Mouse (Mus musculus): Measurements from ENCODE around the gene Diaph3. TPM values are rescaled to one million over a fixed set of nuclear protein-coding genes. Genes with fewer than 3 reads are reported as not detected.

The Diaph3 gene
- polyA plus RNA-seq, 1 experiment from 2014 or later, result 8.5 TPM

DNA sequence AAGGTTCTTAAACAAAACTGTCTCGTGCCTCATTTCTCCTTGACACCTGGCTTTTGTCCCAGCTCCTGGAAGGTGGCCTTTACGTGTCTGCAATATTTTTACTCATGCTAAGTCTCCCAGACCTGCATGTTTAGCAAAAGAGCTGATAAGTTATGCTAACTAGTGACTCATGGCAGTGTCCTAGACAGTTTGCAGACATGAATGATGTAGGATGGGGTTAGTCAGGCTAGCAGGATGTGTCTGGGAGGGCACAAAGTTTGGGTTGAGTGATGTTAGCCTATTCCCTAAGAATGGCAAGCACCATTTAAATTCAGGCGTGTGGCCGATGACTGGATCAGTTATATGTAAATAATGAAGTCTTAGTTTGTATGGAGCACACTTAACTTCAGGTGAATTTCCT lies 478.2 kb downstream of the Diaph3 start:
- Histone ChIP-seq H3K27ac (no peak overlapping the region), H3K4me2 (replicated peaks) (no peak overlapping the region), H3K9ac (no peak overlapping the region), H3K9me3 (replicated peaks) (no peaks in the 10 kb centered on the region), H3K4me1 (no peaks in the 10 kb centered on the region), H3K27me3 (no peaks in the 10 kb centered on the region), H3K36me3 (no peaks in the 10 kb centered on the region), H3K4me3 (no peak overlapping the region)
- ATAC-seq (ENCODE audit: low FRiP score), result no peak
- 92% methylated on average over 4 of the region's 4 CpGs for WGBS

DNA sequence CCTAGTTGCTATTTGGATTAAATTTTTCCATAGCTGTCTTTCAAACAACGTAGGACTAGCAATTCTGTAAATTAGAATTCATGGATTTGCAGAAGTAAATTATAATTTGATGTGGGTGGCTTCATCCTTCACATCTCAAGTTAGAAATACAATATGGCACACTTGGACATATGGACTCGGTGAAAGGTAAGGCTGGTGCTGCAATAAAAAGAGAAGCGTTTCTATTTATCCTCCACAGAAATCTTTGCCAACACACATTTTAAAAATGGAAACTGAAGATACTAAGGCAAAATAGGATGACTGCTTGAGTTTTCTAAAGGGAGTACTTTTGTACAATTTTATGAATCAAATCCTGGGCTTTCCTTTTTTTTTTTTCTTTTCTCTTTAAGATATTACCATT lies 480.5 kb downstream of the Diaph3 start:
- no peak overlapping the region for H3K27ac ChIP-seq
- WGBS, result 91% methylated on average over 3 of the region's 3 CpGs
- H3K27me3 ChIP-seq, result no peaks in the 10 kb centered on the region
- H3K4me2 ChIP-seq (replicated peaks), result no peak overlapping the region
- no peak overlapping the region for H3K4me3 ChIP-seq
- ATAC-seq (ENCODE audit: low FRiP score), result no peak
- no peaks in the 10 kb centered on the region for H3K4me1 ChIP-seq
- no peak overlapping the region for H3K9ac ChIP-seq
- no peaks in the 10 kb centered on the region for H3K36me3 ChIP-seq
- no peaks in the 10 kb centered on the region for H3K9me3 ChIP-seq (replicated peaks)

DNA sequence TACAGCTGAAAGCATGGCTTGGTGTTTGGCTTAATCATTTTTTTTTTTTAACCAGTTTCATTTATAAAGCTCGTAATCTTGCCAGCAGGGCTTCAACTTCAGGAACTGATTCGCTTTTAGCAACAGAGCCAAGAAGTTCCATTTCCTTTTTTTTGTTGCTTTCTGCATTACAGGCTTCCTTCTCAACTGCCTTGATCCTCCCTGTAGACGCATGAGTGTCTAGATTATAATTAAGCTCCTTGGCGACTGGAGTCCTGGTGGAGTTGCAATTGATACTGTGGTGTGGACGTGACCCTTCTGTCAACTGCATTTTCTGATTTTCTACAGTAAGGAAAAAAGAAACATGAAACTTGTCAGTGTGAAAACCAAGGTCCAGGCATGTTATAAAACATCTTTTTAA lies 484.8 kb downstream of the Diaph3 start:
- H3K4me3 ChIP-seq, result no peak overlapping the region
- no peak overlapping the region for H3K9ac ChIP-seq
- 71% methylated on average over 5 of the region's 5 CpGs for WGBS
- no peaks in the 10 kb centered on the region for H3K4me1 ChIP-seq
- no peak for ATAC-seq (ENCODE audit: low FRiP score)
- H3K9me3 ChIP-seq (replicated peaks), result no peaks in the 10 kb centered on the region
- no peak overlapping the region for H3K27ac ChIP-seq
- H3K36me3 ChIP-seq, result no peaks in the 10 kb centered on the region
- H3K27me3 ChIP-seq, result no peaks in the 10 kb centered on the region
- H3K4me2 ChIP-seq (replicated peaks), result no peak overlapping the region

DNA sequence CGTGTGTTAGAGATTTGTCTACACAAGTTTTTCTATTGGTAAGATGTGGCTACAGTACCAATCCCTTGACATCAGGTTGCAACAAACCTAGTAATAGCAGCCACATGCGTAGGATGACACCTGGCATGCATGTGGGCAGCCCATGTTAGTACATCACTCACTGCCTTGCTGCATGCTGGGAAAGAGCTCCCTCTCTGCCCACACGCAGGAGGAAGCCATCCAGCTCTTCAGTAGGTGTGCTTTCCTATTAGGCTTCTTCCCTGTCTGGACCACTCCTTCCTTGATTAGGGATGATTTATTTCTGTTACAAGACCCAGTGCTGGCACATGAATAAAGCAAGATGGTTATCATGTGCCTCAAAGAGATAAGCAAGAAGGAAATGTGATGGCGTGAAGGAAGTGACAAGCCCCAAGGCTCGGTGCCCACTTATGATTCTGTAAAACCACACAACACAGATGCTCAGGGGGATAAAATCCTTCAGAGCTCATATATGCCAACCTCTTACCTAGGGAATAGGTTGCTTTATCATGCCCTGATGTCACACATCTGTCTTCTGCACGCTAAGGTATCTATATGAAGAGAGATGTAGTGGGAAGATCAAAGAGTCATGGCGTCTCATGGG lies 494.4 kb downstream of the Diaph3 start:
- no peak for ATAC-seq (ENCODE audit: low FRiP score)

DNA sequence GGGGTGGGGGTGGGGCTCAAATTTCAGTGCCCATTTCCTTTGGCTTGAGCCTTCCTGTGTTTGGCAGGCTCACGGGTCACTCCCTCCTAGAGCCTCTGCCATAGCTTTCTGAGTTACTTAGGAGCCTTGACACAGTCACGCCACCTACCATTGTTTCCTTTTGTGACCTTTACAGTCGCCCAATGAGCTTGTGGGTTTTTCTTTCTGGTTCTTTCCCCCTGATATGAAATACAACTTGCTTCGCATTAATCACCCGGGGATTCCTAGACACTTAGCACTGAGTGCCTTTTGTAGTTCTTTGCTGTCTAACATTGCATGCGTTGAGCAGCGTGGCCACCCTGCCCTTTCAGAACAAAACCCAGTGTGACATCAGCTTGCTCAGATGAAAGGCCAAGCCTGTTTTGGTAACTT lies 498.2 kb downstream of the Diaph3 start:
- ATAC-seq (ENCODE audit: low FRiP score), result peak; percentile 90
- peaks cover 9% of the 10 kb centered on the region; the same call in 1 of the 2 replicates for H3K27me3 ChIP-seq
- H3K4me2 ChIP-seq (replicated peaks), result no peak overlapping the region
- H3K27ac ChIP-seq, result no peak overlapping the region
- H3K9me3 ChIP-seq (replicated peaks), result no peaks in the 10 kb centered on the region
- H3K36me3 ChIP-seq, result no peaks in the 10 kb centered on the region
- peaks cover 13% of the 10 kb centered on the region for H3K4me1 ChIP-seq
- H3K9ac ChIP-seq, result no peak overlapping the region
- no peak overlapping the region for H3K4me3 ChIP-seq
- 24% methylated on average over 7 of the region's 7 CpGs for WGBS

More for the DNA sequence above, 494.4 kb downstream of the Diaph3 start:
- Histone ChIP-seq H3K9ac (no peak overlapping the region), H3K4me2 (replicated peaks) (no peak overlapping the region), H3K4me3 (no peak overlapping the region), H3K9me3 (replicated peaks) (no peaks in the 10 kb centered on the region), H3K27me3 (0 out of 2 replicates have a peak, but pooled peaks cover 3% of the 10 kb centered on the region), H3K27ac (no peak overlapping the region), H3K4me1 (peaks cover 7% of the 10 kb centered on the region; the same call in 1 of the 2 replicates), H3K36me3 (no peaks in the 10 kb centered on the region)
- 86% methylated on average over 7 of the region's 7 CpGs for WGBS

DNA sequence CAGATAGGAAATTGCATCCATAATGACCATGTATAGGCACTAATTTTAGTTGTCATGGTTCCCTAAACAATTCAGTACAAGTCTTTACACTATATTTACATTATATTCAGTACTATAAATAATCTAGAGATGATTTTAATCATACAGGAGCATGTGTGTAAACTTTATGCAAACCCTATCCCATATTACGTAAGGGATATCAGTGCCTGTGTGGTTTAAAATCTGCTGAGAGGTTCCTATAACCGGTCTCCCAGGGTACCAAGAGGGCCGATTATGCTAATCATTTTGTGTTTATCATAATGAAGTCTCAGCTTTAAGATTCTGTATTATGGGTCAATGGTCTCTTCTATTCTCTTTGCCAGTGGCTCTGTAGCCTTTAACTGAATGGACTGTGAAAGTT lies 499.2 kb downstream of the Diaph3 start:
- no peaks in the 10 kb centered on the region for H3K36me3 ChIP-seq
- no peaks in the 10 kb centered on the region for H3K9me3 ChIP-seq (replicated peaks)
- H3K9ac ChIP-seq, result no peak overlapping the region
- peaks cover 13% of the 10 kb centered on the region for H3K4me1 ChIP-seq
- H3K27me3 ChIP-seq, result peaks cover 9% of the 10 kb centered on the region; the same call in 1 of the 2 replicates
- no peak overlapping the region for H3K4me3 ChIP-seq
- H3K4me2 ChIP-seq (replicated peaks), result no peak overlapping the region
- no peak overlapping the region for H3K27ac ChIP-seq
- 96% methylated on average over 3 of the region's 3 CpGs for WGBS
- ATAC-seq (ENCODE audit: low FRiP score), result no peak

DNA sequence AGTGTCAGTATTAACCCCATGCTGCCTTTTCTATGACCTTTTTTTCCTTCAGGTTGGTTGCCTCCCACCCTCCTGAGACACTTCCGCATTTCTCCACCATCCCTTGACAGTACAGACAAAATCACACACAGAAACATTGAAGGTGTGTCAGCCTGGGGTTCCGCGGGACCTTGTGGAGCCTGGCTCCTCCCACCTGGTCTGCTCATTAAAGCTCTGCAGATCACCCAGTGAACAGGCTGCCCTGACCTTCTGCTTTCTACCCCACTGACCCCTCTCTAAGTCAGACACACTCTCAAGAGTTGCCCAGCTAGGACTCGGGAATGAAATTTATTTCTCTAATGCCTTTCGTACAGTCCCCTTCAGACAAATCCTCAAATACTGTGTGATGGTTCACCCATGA lies 500.9 kb downstream of the Diaph3 start:
- ATAC-seq (ENCODE audit: low FRiP score), result no peak

DNA sequence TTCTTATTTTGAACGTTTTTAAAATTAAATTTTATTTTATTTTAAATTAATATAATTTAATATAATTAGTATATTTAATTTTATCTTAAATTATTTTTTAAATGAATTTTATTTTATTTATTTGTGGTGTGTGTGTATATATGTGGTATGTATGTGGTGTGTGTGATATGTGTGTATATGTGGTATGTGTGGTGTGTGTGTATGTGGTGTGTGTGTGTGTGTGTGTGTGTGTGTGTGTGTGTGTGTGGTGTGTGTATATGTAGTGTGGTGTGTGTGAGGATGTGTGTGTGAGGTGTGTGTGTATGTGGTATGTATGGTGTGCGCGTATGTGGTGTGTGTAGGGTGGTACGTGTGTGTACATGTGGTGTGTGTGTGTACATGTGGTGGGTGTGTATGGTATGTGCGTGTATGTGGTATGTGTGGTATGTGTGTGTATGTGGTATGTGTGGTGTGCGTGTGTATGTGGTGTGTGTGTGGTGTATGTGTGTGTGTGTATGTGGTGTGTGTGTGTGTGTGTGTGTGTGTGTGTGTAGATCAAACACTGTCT lies 505.4 kb downstream of the Diaph3 start:
- WGBS, result 26% methylated on average over 6 of the region's 6 CpGs
- Histone ChIP-seq H3K36me3 (no peaks in the 10 kb centered on the region), H3K9me3 (replicated peaks) (no peaks in the 10 kb centered on the region), H3K4me2 (replicated peaks) (no peak overlapping the region), H3K4me3 (no peak overlapping the region), H3K27me3 (peaks cover 6% of the 10 kb centered on the region; the same call in 1 of the 2 replicates), H3K4me1 (peaks cover 5% of the 10 kb centered on the region), H3K9ac (no peak overlapping the region), H3K27ac (no peak overlapping the region)
- no peak for ATAC-seq (ENCODE audit: low FRiP score)

More for the DNA sequence above, 500.9 kb downstream of the Diaph3 start:
- H3K4me3 ChIP-seq, result no peak overlapping the region
- peaks cover 13% of the 10 kb centered on the region for H3K4me1 ChIP-seq
- H3K9me3 ChIP-seq (replicated peaks), result no peaks in the 10 kb centered on the region
- no peak overlapping the region for H3K9ac ChIP-seq
- no peak overlapping the region for H3K4me2 ChIP-seq (replicated peaks)
- H3K27ac ChIP-seq, result no peak overlapping the region
- H3K27me3 ChIP-seq, result peaks cover 9% of the 10 kb centered on the region; the same call in 1 of the 2 replicates
- no peaks in the 10 kb centered on the region for H3K36me3 ChIP-seq
- 65% methylated on average over 5 of the region's 5 CpGs for WGBS

DNA sequence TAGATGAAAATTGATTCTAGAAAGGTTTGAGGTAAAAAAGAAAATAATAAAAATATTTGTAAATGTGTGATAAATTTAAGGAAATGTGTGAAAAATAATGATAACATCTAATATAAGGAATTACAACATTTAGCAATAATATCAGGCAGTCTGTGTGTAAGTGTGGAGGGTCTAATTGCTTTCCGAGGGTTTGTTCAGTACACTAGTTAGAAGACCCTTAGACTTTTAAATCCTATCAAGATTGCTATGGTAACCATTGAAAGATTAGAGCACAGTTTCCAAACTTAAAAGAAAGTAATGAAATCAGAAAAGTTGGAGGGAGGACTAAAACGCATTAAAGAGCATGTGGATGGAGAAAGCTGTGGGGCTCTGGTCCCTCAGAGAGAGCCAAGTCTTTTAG lies 506.0 kb downstream of the Diaph3 start:
- Histone ChIP-seq H3K9me3 (replicated peaks) (no peaks in the 10 kb centered on the region), H3K9ac (no peak overlapping the region), H3K4me3 (no peak overlapping the region), H3K27ac (no peak overlapping the region), H3K4me1 (peaks cover 2% of the 10 kb centered on the region), H3K27me3 (peaks cover 2% of the 10 kb centered on the region; the same call in 1 of the 2 replicates), H3K36me3 (no peaks in the 10 kb centered on the region), H3K4me2 (replicated peaks) (no peak overlapping the region)
- no peak for ATAC-seq (ENCODE audit: low FRiP score)
- WGBS, result 61% methylated on average over 2 of the region's 2 CpGs

DNA sequence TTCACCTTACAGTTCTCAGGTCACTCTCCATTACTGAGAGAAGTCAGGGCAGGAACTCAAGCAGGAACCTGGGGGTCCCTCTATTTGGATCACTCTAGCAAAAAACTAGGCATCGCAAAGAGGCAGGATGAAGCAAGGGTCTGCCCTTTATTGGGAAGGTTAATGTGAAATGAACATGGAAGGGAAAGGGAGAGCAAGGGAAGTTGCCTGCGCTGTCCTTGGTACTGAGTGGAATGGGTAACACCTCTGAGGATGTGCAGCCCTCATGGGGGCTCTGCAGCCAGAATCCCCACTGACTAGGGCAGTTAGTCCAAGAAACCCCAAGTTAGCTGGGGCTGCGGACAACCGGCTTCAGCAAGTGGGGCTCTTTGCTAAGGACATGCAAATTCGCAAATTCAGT lies 507.2 kb downstream of the Diaph3 start:
- H3K9ac ChIP-seq, result no peak overlapping the region
- H3K27ac ChIP-seq, result no peak overlapping the region
- H3K36me3 ChIP-seq, result no peaks in the 10 kb centered on the region
- H3K4me2 ChIP-seq (replicated peaks), result no peak overlapping the region
- H3K4me3 ChIP-seq, result no peak overlapping the region
- no peaks in the 10 kb centered on the region for H3K9me3 ChIP-seq (replicated peaks)
- ATAC-seq (ENCODE audit: low FRiP score), result no peak
- no peaks in the 10 kb centered on the region for H3K4me1 ChIP-seq
- H3K27me3 ChIP-seq, result no peaks in the 10 kb centered on the region
- WGBS, result 56% methylated on average over 5 of the region's 5 CpGs

DNA sequence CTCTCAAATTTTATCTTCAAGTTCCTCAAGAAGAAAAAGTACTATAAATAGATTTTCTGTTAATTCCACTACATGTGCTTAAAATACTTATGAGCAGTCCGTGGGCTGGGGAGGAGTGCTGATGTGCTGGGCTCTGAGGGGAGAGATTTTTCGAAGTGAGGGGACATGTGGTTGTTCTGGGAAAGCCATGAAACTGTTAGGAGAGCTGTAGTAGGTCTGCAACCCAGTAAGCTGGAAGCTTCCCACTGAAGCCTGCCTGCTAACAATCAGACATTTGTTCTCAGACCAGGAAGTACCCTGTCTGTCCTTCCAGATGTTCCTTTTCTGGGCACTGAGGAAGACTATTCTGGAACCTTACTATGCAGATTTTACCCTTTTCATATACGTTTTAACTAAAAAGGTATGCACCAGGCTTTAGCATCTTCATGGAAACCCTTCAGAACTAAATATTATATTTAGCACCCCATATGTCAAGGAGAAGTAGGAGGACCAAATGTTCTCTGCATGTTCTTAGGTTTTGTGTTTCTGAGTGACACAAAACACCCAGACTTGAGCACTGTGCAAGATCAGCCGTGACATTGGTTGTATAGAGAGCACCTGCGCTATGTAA lies 516.1 kb downstream of the Diaph3 start:
- WGBS, result 92% methylated on average over 5 of the region's 5 CpGs
- H3K9me3 ChIP-seq (replicated peaks), result no peaks in the 10 kb centered on the region
- no peaks in the 10 kb centered on the region for H3K4me1 ChIP-seq
- H3K4me3 ChIP-seq, result no peak overlapping the region
- H3K9ac ChIP-seq, result no peak overlapping the region
- no peak overlapping the region for H3K4me2 ChIP-seq (replicated peaks)
- no peak for ATAC-seq (ENCODE audit: low FRiP score)
- no peaks in the 10 kb centered on the region for H3K27me3 ChIP-seq
- no peak overlapping the region for H3K27ac ChIP-seq
- no peaks in the 10 kb centered on the region for H3K36me3 ChIP-seq

DNA sequence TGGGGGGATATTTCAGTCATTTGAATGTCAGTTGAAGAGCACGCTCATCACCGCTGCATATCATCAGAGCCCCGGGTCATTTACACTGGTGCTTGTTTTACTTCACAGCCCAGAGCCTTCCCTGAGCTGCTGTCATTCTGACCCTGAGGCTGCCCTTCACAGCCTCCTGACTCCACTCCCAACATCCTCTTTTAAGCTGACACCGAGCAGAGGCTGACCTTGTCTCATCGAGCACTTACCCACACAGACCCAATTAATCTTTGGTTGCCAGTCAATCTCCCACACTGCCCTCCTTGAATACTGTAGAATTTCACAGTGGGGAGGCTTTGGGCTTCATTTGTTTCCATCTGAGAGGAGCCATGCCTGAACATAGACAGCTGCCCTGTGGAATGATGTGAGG lies 521.4 kb downstream of the Diaph3 start:
- H3K36me3 ChIP-seq, result no peaks in the 10 kb centered on the region
- no peak overlapping the region for H3K9ac ChIP-seq
- ATAC-seq (ENCODE audit: low FRiP score), result no peak
- H3K9me3 ChIP-seq (replicated peaks), result no peaks in the 10 kb centered on the region
- no peaks in the 10 kb centered on the region for H3K4me1 ChIP-seq
- H3K4me2 ChIP-seq (replicated peaks), result no peak overlapping the region
- no peaks in the 10 kb centered on the region for H3K27me3 ChIP-seq
- H3K27ac ChIP-seq, result no peak overlapping the region
- H3K4me3 ChIP-seq, result no peak overlapping the region
- WGBS, result 57% methylated on average over 5 of the region's 5 CpGs
